Mouse (Mus musculus) heart, embryonic 12.5 days (tissue): Measurements from ENCODE around the gene Dnah14. TPM values are rescaled to one million over a fixed set of nuclear protein-coding genes. Genes with fewer than 3 reads are reported as not detected.

ENCODE experiments used
- ATAC-seq: fragments of 200-750 bp; cut with Nextera tagmentation; 2 replicates; pipeline ENCODE4 v1.8.0; 2017; ENCODE audit warnings: moderate TSS enrichment, moderate library complexity; ENCODE audit not compliant: insufficient number of reproducible peaks, low FRiP score
- H3K27ac ChIP-seq: fragments of 300-500 bp; sonication (generic); 2 replicates; pipeline ENCODE4 v1.5.1; 2016; ENCODE audit warnings: mild to moderate bottlenecking, moderate library complexity; ENCODE audit not compliant: poor library complexity, severe bottlenecking
- H3K27me3 ChIP-seq: fragments of 300-500 bp; sonication (generic); replicated peaks from 2 replicates; pipeline ENCODE4 v1.6.1; 2016; ENCODE audit warnings: mild to moderate bottlenecking, moderate library complexity
- H3K36me3 ChIP-seq: fragments of 300-500 bp; sonication (generic); 2 replicates; pipeline ENCODE4 v1.6.1; 2016; ENCODE audit warnings: mild to moderate bottlenecking, moderate library complexity
- H3K4me1 ChIP-seq: fragments of 300-500 bp; sonication (generic); replicated peaks from 2 replicates; pipeline ENCODE4 v1.6.1; 2016; ENCODE audit warnings: mild to moderate bottlenecking
- H3K4me2 ChIP-seq: fragments of 300-500 bp; sonication (generic); 2 replicates; pipeline ENCODE4 v1.6.1; 2016; ENCODE audit warnings: mild to moderate bottlenecking, moderate library complexity
- H3K4me3 ChIP-seq: fragments of 300-500 bp; sonication (generic); 2 replicates; pipeline ENCODE4 v1.5.1; 2016; ENCODE audit warnings: mild to moderate bottlenecking
- H3K9ac ChIP-seq: fragments of 300-500 bp; sonication (generic); 2 replicates; pipeline ENCODE4 v1.6.1; 2016; ENCODE audit warnings: mild to moderate bottlenecking, moderate library complexity
- H3K9me3 ChIP-seq: fragments of 300-500 bp; sonication (generic); replicated peaks from 2 replicates; pipeline ENCODE4 v1.6.1; 2016; ENCODE audit warnings: mild to moderate bottlenecking, moderate library complexity
- WGBS: fragments of 180-500 bp; shearing (Covaris S2); methylation state at CpG from one replicate; pipeline ENCODE4 v1.1.7; 2016; 5-methylcytosine and 5-hydroxymethylcytosine counted together
- polyA plus RNA-seq: library from polyadenylated mRNA; unstranded; fragments of >200 nt; fragmentation: Nextera tagmentation; extraction: Ambion mirVana; gene quantifications from 2 replicates; pipeline ENCODE4 v1.2.1, GENCODE M21; 2016

Dnah14 gene
- 1.4 and 1.8 TPM in 2 replicates for polyA plus RNA-seq

DNA sequence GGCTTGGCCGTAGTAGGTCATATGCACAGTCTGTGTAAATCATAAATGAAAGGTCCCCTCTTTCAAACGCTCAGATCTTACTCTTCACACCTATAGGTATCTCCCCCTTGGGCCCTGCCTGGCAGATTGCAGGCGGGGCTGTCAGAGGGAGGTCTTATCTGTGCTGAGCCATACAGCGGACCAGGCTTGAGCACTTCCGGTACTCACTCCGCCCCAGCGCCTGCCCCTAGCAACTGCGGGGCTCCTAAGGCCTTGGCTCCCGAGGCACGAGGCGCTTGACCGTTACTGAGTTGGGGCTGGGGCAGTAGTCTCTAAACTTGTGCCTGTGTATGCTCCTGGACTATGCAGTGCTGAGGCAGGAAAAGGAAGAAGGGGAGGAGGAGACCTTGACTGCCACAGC lies at the start of gene Dnah14:
Dnah14 (plus strand) TSS at position 238 of the 400 bp plus-strand sequence.
- 46% methylated on average over 12 of the region's 12 CpGs for WGBS
- ATAC-seq: no peak
- no peak within 1 kb of the TSS for H3K4me2 ChIP-seq

DNA sequence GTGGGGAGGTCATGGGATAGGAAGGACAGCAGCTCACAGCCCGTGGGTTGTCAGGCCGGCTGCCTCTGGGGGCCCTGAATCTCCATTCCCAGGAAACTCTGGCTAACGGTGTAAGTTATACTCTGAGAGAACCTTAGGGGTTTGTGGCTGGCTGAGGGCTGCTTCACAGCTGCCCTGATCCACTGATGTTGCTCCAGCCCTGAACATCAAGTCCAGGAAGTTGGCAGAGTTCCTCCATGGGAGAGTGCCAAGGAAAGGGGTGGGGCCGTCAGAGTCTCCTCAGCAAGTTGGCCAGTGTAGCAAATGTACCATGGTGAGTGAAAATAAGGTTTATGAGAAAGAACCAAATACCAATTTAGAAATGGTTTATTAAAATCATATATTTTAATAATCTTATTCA lies 47.0 kb upstream of the Dnah14 start:
- H3K27me3 ChIP-seq: no peaks in the 10 kb centered on the region
- H3K4me2 ChIP-seq: no peak overlapping the region
- H3K9ac ChIP-seq: no peak overlapping the region
- H3K36me3 ChIP-seq: no peaks in the 10 kb centered on the region
- H3K4me1 ChIP-seq: peaks cover 8% of the 10 kb centered on the region
- peak; percentile 61; the same call in 1 of the 2 replicates for ATAC-seq
- H3K27ac ChIP-seq: no peak overlapping the region
- H3K4me3 ChIP-seq: no peak overlapping the region
- 50% methylated on average over 4 of the region's 4 CpGs for WGBS
- H3K9me3 ChIP-seq: peaks cover 3% of the 10 kb centered on the region; the same call in 1 of the 2 replicates

More for the DNA sequence above, at the start of gene Dnah14:
- Histone ChIP-seq H3K4me1 (no peaks in the 10 kb centered on the region), H3K27ac (no peak within 1 kb of the TSS), H3K27me3 (no peaks in the 10 kb centered on the region), H3K36me3 (no peaks in the 10 kb centered on the region), H3K9ac (no peak within 1 kb of the TSS), H3K9me3 (no peaks in the 10 kb centered on the region), H3K4me3 (no peak within 1 kb of the TSS)

- 39% methylated on average over 10 of the region's 10 CpGs for WGBS
- H3K27ac ChIP-seq: 0 out of 2 replicates have a peak overlapping the region, but pooled peaks have one; percentile 39
- ATAC-seq: peak; percentile 63
These were observed 41.0 kb upstream of the Dnah14 start for GRCm38 (mm10) chr1:181535165-181535873.

DNA sequence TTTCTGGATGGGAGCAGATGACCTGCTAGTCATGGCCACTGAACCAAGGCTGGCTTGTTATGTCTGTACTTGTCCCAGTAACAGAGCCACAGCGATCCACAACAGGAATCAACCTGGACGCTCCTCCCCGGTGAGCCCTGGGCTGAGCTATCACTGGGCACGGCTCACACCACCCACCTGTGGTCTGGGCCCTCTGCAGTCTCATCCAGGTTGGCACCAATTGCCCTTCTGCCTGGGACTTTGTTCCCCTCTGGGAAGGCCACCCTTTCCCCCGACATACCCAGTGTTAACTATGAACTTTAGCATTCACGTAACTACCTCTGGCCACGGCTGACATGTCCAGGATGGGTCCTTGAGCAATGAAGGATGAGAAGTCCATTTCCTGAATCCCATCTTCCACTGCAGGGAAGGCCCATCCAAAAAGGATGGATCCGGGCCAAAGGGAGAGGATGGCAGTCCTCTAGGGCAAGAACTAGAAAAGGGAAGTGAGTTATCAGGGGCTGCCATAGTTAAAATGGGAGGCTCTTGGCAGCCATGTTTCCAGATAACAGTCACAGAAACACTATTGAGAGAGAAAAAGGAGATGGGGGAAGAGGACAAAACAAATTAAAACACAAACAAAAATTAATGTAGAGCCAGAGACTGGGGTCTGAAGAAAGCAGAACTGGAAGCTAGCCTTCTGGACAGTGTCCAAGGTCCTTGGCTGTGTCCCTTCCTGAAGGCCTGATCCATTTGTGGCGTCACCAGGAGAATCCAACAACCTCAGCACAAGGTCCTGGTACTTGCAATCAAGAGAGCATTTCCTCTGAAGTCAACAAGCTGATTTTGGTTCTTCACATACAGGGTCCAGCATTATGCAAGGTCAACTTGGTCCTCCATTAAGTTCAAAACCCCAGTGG lies 38.5 kb upstream of the Dnah14 start:
- Histone ChIP-seq H3K36me3 (no peaks in the 10 kb centered on the region), H3K27me3 (no peaks in the 10 kb centered on the region), H3K9me3 (no peaks in the 10 kb centered on the region), H3K4me3 (no peak overlapping the region), H3K4me2 (no peak overlapping the region), H3K27ac (no peak overlapping the region), H3K4me1 (peaks cover 20% of the 10 kb centered on the region), H3K9ac (no peak overlapping the region)
- ATAC-seq: no peak
- WGBS: 83% methylated on average over 9 of the region's 9 CpGs

More at GRCm38 (mm10) chr1:181535165-181535873, 41.0 kb upstream of the Dnah14 start:
- Histone ChIP-seq H3K4me2 (no peak overlapping the region), H3K27me3 (no peaks in the 10 kb centered on the region), H3K9me3 (no peaks in the 10 kb centered on the region), H3K36me3 (no peaks in the 10 kb centered on the region), H3K4me1 (peaks cover 23% of the 10 kb centered on the region), H3K9ac (no peak overlapping the region), H3K4me3 (no peak overlapping the region)

- peaks cover 14% of the 10 kb centered on the region for H3K4me1 ChIP-seq
- H3K36me3 ChIP-seq: no peaks in the 10 kb centered on the region
- no peak overlapping the region for H3K27ac ChIP-seq
- ATAC-seq: no peak
- H3K4me3 ChIP-seq: no peak overlapping the region
- H3K9me3 ChIP-seq: no peaks in the 10 kb centered on the region
- no peak overlapping the region for H3K4me2 ChIP-seq
- no peak overlapping the region for H3K9ac ChIP-seq
- H3K27me3 ChIP-seq: peaks cover 8% of the 10 kb centered on the region
- WGBS: 65% methylated on average over 22 of the region's 22 CpGs
These were observed 36.3 kb upstream of the Dnah14 start for GRCm38 (mm10) chr1:181539846-181540769.

- Histone ChIP-seq H3K36me3 (no peaks in the 10 kb centered on the region), H3K27ac (no peak overlapping the region), H3K27me3 (peaks cover 8% of the 10 kb centered on the region), H3K9me3 (no peaks in the 10 kb centered on the region), H3K4me3 (no peak overlapping the region), H3K9ac (no peak overlapping the region), H3K4me2 (no peak overlapping the region), H3K4me1 (peaks cover 5% of the 10 kb centered on the region)
- 68% methylated on average over 5 of the region's 5 CpGs for WGBS
- no peak for ATAC-seq
These were observed 32.5 kb upstream of the Dnah14 start for GRCm38 (mm10) chr1:181543711-181544383.

GRCm38 (mm10) chr1:181545044-181545772 lies 31.2 kb upstream of the Dnah14 start:
- no peak overlapping the region for H3K4me3 ChIP-seq
- no peak for ATAC-seq
- no peak overlapping the region for H3K27ac ChIP-seq
- WGBS: 27% methylated on average over 23 of the region's 23 CpGs
- no peak overlapping the region for H3K9ac ChIP-seq
- H3K36me3 ChIP-seq: no peaks in the 10 kb centered on the region
- H3K4me2 ChIP-seq: peak overlapping the region; percentile 55
- H3K27me3 ChIP-seq: peaks cover 8% of the 10 kb centered on the region
- no peaks in the 10 kb centered on the region for H3K9me3 ChIP-seq
- H3K4me1 ChIP-seq: peaks cover 9% of the 10 kb centered on the region

DNA sequence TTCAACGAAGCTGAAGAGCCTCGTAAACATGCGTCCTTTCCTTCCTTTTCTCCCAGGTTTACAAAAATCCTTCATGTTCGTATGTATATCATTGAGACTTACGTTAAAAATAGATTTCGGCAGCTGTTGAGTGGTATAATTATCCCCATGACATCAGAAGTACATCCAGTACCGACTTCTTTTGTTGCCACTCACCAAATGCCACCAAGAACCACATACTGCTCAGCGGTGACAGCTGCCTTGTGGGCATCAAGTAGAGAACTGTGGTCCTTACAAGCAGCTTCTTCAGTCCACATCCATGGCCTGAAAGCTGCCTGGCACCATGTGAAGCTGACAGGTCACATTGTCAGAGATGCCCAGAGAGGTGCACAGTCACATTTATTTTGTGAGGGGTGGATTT lies 26.4 kb upstream of the Dnah14 start:
- Histone ChIP-seq H3K9ac (no peak overlapping the region), H3K27me3 (0 out of 2 replicates have a peak, but pooled peaks cover 10% of the 10 kb centered on the region), H3K4me2 (no peak overlapping the region), H3K4me3 (no peak overlapping the region), H3K4me1 (peaks cover 21% of the 10 kb centered on the region), H3K9me3 (no peaks in the 10 kb centered on the region), H3K36me3 (no peaks in the 10 kb centered on the region), H3K27ac (no peak overlapping the region)
- WGBS: 81% methylated on average over 8 of the region's 8 CpGs
- no peak for ATAC-seq

- Histone ChIP-seq H3K36me3 (no peaks in the 10 kb centered on the region), H3K9ac (no peak overlapping the region), H3K27me3 (0 out of 2 replicates have a peak, but pooled peaks cover 10% of the 10 kb centered on the region), H3K4me3 (no peak overlapping the region), H3K4me2 (no peak overlapping the region), H3K9me3 (no peaks in the 10 kb centered on the region), H3K27ac (no peak overlapping the region), H3K4me1 (peaks cover 21% of the 10 kb centered on the region)
- 19% methylated on average over 5 of the region's 5 CpGs for WGBS
- no peak for ATAC-seq
These were observed 25.5 kb upstream of the Dnah14 start for GRCm38 (mm10) chr1:181550826-181551225.
